Mouse (Mus musculus): ENCODE measurements around the gene Eefsec. TPM values are rescaled to one million over a fixed set of nuclear protein-coding genes. Genes with fewer than 3 reads are reported as not detected.

Gene Eefsec
- polyA plus RNA-seq (2014; fragmentation: Illumina TruSeq; extraction: RNeasy Lipid Tissue Mini Kit (QIAGEN cat#74804); ENCODE audit: low read depth, low replicate concordance) = 8.7 TPM

DNA sequence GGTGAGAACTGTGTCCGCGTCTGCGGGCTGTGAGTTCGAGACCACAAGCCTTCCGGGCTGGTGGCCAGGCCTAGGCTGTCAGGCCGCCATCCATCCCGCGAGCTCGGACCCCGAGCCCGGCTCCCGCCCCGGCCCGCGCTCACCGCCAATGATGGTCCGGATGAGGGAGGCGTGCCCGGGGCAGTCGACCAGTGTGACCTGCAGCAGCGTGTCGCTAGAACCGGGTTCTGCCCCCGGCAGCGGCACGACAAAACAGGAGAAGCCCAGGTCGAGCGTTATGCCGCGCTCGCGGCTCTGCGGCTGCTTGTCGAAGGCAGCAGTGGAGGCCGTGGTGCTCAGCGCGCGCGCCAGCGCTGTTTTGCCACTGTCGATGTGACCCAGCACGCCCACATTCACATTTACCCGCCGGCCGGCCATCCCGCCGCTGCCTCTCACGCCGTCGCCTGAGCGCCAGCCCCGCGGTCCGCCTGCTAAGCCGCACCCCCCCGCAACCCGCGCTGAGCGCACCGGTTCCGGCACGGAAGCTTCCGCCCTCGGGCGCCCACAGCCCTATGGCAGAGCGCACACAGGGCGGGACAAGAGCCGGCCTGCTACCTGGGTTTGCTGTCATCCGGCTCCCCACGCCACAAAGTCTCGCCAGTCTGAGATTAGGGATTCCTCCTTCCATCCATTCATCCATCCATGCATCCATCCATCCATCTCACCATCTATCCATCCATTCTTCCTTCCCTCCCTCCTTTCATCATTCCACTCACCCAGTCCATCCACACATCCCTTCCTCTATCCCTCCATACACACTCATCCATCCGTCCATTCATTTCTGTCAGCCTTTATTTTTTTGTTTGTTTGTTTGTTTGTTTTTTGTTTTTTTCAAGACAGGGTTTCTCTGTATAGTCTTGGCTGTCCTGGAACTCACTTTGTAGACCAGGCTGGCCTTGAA lies at the start of gene Eefsec:
Gene Eefsec (minus strand): TSS at position 477 of the 940 bp plus-strand sequence.

DNA sequence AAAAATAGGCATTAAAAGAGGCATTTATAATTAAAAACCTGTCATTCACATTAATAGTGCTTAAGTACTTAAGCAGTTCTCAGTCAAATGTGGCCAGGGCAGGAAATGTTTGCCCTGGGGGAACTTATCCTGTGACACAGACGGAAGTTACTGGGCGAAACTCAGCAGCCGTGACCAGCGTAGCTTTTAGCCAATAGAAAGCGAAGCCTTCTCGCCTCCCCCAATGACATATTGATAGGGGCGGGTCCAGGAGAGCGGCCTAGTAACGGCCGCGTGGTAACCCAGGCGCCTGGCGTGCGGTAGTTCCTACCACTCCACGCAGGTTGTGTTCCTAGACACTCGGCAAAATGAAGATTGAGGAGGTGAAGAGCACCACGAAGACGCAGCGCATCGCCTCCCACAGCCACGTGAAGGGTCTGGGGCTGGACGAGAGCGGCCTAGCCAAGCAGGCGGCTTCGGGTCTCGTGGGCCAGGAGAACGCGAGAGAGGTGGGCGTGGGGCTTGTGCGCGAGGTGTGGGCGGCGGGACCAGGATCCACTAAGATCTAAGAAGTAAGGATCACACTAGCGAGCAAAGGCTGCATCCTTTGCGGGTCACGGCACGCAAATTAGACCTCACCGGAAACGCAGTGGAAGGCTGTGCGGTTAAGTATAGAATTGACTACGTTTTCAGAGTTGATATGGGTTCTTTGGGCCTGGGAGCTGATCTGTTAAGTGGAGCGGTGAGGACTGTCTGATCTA lies 19.0 kb upstream of the Eefsec start, which contains the start of gene Ruvbl1:
Gene Ruvbl1 (plus strand): TSS at position 229 of the 740 bp plus-strand sequence.

DNA sequence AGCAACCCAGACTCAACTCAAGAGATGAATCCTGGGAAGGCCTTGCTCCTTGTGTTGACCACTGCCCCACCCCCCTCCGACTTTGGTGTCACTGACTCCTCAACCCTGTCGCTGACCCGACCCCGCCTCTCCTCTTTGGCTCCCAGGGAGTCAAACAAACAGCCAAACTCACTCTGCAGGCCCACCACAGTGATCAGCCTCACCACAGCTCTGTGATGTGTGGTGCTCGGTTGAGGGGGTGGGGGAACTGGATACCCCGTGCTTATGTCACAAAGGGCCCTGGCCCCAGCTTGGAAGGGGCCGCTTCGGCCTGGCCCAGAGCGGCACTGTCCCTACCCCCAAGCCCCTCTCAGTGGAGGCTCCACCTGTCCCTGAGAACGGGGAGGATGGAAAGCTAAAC lies 224.4 kb downstream of the Eefsec start, which contains the start of gene Dnajb8:
Gene Dnajb8 (plus strand): TSS at position 301 of the 400 bp plus-strand sequence.

Other genes starting within 250 kb of the Eefsec start
- 36.5 TPM for gene Dnajb8, start 224.3 kb downstream of the Eefsec start, polyA plus RNA-seq (2014; fragmentation: Illumina TruSeq; extraction: RNeasy Lipid Tissue Mini Kit (QIAGEN cat#74804); ENCODE audit: low read depth, low replicate concordance)
- 15.4 TPM for gene Ruvbl1, start 18.9 kb upstream of the Eefsec start, polyA plus RNA-seq (2014; fragmentation: Illumina TruSeq; extraction: RNeasy Lipid Tissue Mini Kit (QIAGEN cat#74804); ENCODE audit: low read depth, low replicate concordance)
- 129 TPM for gene Sec61a1, start 72.4 kb upstream of the Eefsec start, polyA plus RNA-seq (2014; fragmentation: Illumina TruSeq; extraction: RNeasy Lipid Tissue Mini Kit (QIAGEN cat#74804); ENCODE audit: low read depth, low replicate concordance)
- gene Kbtbd12, start 191.4 kb upstream of the Eefsec start, polyA plus RNA-seq (2014; fragmentation: Illumina TruSeq; extraction: RNeasy Lipid Tissue Mini Kit (QIAGEN cat#74804); ENCODE audit: low read depth, low replicate concordance) = 4.2 TPM